Mouse (Mus musculus): ENCODE data around the gene Krt76.

Krt76 gene

DNA sequence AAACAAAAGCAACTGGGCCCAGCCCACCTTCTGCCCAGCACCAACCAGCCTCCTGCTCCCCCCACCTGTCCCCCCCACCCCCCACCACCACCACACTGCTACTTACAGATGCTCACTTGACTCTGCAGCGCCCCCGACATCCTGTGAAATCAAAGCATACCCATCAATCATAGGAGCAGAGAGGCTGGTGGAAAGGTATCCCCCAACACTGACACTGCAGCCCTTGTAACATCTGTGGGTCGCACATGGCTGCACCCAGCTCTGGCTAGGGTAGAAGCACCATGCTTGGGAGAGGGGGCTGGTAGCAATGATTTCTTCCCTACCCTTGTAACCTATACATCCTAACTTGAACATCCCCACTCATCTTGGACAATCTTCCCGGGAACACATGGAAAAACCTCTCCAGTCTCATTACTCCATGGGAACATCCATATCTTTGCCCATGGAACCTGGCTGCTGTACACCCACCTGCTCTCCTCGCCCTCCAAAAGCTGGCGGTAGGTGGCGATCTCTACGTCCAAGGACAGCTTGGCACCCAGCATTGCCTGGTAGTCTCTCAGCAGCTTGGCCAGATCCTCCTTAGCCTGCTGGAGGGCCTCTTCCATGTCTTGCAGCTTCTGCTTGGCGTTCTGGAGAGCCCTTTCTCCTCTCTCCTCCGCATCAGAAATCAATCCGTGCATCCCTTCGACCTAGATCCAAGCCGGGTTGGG, 32.1 kb downstream of the Krt76 start:
- peak; percentile 22 for DNase-seq (ENCODE audit: low spot score)

DNA sequence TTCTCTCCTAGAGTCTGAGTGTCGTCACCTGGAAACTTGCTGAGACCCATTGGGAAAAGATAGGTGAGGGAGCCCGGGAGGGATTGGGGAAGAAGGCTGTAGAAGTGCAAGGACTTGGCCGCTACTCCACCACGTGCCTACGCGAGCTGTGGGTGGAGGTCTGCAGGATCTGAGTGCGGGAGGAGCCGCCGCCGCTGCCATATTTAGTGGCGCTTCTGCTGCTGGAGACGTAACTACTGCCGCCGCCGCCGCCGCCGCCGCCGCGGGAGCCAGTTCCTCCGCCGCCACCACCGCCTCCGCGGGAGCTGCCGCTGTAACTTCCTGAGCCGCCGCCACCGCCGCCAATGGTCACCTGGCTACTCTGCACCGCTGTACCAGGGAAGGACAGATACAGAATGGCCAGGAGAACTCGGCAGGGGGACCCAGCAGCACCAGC, 33.0 kb downstream of the Krt76 start:
- DNase-seq (ENCODE audit: low spot score) = peak; percentile 60

DNA sequence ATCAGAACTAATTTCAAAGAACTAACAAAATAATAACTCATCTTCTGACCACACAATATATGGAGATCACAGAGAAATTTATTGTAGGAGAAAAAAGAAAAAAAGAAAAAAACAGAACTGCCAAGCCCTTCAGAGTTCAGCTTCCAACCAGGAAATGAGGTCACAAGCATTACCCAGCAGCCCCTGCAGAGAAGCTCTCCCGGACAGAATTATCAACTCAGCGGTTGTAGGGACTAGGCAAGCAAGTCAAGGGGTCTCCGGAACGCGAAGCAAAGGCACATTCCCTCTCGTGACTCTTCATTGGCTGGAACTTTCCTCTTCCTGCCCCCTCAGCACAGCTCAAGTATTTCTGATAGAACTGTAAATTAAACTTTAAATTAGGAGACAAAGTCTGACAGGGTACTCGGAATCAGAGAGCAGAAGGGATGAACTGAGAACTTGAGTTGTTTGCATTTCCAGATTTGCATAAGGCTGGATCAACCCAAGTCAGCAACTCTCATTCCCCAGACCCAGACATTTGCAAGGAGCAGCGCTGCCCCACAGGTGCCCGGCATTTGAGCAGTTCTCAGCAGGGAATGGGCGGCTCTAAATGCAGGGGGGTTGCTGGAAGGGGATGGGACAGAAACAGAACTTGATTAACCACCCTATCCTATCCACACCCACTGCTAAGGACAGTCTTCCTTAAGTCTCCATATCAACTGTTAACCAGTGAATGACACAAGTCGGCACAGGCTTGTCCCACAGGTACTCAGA, 33.9 kb downstream of the Krt76 start:
- DNase-seq (ENCODE audit: low spot score) = no peak

DNA sequence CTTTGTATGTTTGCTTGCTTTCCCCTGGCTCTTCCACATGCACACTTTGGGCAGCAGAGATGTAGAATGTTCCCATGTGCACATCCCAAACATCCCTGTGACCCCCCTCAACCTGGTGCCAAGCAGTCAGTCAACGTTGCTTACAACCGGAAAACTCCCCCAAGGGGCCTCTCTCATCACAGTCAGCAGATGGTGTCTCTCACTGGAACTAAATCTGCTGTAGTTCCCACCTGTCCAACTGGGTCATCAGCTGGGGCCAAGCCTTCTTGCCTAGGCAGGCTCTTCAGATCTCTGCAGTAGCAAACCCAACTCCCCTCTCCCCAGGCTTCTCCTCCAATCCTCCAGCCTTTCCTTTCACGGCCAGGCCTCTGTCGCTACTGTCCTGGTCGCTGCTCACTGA, 36.0 kb downstream of the Krt76 start:
- DNase-seq (ENCODE audit: low spot score) = no peak

DNA sequence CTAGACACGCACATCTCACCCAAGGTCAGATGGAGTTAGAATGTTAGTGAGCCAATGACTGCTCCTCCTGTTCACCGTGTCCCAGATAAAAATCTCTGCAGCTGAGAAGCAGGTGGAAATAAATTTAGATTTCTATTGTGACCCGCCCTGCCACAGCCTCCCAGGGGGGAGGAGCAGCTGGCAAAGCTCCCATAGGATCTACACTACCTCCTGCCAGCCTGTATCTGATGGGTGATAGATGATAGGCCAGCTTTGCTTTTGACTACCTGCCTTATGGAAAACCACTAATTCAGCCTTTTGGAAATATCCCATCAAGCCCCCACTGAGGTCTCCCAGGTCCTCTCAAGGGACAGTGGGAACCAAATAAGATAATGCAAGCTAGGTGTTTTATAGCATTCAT, 37.0 kb downstream of the Krt76 start:
- DNase-seq (ENCODE audit: low spot score) = peak; percentile 61

DNA sequence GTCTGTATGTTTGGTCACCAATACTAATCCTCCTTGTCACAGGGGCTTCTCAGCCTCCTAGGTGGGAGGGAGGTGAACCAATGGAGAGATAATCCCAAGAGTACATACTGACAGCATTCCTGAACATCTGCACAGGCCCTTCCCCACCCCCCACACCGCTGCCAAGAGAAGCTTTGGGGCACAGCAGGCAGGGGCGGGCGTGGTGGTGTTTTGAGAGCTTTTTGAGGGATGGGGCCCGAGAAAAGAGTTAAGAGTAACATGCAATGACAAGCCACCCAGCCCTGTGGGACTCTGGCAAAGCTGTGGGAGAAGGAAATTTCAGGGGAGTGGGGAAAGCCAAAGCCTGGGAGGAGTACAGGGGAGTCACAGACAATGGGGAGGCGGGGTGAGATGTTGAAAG, 38.4 kb downstream of the Krt76 start:
- no peak for DNase-seq (ENCODE audit: low spot score)

DNA sequence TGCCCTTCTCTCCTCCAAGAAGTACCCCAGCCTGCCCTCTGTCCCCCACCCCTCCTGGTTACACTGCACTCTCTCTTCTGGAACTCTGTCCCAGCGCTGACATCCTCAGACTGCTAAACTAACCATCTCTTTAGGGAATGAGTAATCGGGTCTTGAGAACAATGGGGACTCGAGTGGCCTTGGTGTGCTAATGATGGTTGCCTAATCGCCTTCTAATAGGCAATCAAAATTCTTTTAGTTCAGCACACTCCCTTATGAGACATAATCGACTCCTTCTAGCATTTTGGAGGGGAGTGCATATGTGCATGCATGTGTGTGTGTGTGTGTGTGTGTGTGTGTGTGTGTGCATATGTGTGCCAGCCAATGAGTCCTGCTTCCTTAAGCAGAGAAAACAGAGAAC, 40.1 kb downstream of the Krt76 start:
- no peak for DNase-seq (ENCODE audit: low spot score)

DNA sequence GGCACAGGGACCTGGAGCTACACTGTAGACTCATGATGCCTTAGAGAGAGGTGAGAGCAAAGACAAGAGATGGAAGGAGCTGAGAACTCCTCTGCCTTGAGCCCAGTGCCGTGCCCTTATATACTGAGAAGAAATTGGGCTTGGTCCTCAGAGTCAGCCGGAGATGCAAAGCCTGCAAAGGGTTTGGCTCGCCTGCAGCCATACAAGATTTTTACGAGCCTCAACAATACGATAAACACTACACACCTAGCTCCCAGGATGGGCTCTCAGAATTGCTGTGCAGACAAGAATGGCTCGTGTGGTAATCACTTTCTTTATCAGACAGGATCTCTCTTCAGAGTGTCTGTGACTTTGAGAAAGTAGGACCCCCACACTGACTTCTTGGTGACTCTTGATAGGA, 42.0 kb downstream of the Krt76 start, which contains the start of gene Krt1:
TSS of gene Krt1 (minus strand) at position 101 of the 400 bp plus-strand sequence.
- DNase-seq (ENCODE audit: low spot score) = no peak

DNA sequence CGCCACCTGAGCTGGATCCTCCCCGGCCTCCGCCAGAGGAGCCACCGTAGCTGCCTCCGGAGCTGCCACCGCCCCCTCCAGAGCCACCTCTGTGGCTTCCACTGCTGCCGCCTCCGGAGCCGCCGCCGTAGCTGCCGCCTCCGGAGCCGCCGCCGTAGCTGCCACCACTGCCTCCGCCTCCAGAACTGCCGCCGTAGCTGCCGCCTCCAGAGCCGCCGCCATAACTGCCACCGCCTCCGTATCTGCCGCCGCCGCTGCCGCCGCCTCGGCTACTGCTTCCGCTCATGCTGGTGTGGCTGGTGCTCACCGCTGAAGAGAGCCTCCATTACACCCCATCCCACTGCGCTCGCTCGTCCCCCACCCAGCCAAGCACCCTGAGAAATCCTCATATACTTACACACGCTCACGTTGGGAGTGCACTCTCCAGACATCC, 46.7 kb downstream of the Krt76 start:
- DNase-seq (ENCODE audit: low spot score) = peak; percentile 34

DNA sequence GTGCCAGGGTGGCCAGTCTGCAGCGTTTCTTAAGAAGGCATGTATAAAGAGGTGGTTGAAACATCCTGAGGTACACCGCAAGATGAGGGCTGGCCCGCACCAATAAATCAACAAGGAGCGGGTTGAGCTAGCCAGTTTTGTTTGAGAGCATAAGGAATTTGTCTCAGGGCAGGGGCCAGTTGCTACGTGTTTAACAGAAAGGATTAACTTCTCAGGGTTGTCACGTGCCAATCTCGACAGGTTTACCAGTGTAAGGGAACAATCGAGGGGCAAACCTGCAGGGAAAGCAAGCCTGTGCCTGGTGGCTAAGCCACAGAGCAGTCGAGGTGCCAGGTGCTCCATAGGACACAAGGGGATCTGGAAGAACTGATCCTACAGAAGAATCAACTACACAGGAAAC, 49.5 kb downstream of the Krt76 start:
- DNase-seq (ENCODE audit: low spot score) = peak; percentile 38

DNA sequence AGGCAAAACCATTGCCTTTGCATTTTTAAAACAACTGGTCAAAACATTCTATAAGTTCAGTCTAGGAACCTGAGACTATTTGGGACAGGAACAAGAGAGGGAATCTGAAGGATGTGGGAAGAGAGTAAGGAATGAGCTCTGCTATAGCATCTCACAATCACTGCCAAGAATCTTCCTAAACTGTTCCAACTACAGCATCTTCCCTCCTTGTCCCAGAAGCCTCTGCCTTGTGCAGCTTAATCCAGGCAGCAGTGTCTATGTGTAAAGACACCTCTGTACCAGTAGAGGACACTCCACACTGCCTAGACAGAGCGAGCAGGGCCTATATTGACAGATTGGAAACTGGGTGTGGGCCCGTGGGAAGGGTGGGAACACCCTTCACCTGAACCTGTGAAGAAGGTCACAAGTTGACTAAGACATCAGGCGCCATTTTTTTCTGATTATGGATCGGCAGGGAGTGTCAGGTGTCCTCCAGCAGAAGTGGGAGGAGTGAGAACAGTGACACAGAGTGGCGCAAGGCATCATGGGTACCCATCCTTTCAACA, 57.9 kb downstream of the Krt76 start:
- DNase-seq (ENCODE audit: low spot score) = no peak
